ENCODE assay signal across 32 mouse cellular contexts in the genomic region with DNA sequence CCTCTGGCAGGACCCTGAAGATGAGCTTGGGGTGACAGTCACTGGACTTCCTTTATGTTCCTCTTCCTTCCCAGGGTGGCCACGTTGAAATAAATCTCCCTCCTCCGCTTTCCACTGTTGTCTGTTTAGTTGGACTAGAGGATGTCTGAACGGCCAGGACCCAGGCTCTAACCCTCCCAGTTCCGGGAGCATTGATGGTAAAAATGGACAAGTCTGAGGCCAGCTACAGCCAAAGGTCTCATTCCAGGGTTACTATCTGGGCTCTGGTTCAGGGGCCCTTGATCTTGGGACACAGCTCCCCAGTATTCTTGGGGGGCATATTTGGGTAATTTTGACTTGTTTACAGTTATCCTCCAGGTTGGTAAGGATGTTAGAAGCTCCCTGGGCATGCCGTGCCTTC. TPM values are rescaled to one million over a fixed set of nuclear protein-coding genes. Genes with fewer than 3 reads are reported as not detected.
DNase-seq lines count a peak whose midpoint lies in the region; ATAC-seq and TF ChIP-seq lines count a peak whose summit lies in the region.
"Had no signal": no experiment of that assay in that cellular context is flagged by ENCODE, and none has a peak within 500 bp of the region (broad histone marks: within the 10 kb centered on the region; RNA-seq: fewer than 3 reads in every experiment).

No protein-coding gene starts in this region.

- H3K4me3 ChIP-seq in forebrain, embryonic 11.5 days (ENCODE audit: low read depth, low read length) = no peak overlapping the region
- no peak overlapping the region for H3K4me3 ChIP-seq in forebrain, embryonic 15.5 days
- no peak overlapping the region for H3K4me3 ChIP-seq in heart, embryonic 13.5 days
- no peak overlapping the region for H3K4me3 ChIP-seq in heart, embryonic 11.5 days (ENCODE audit: low read depth, low read length)
- no peak overlapping the region for H3K4me3 ChIP-seq in midbrain, embryonic 10.5 days
- no peak overlapping the region for H3K4me3 ChIP-seq in midbrain, postnatal 0 days (ENCODE audit: low read depth, low read length)
- H3K4me3 ChIP-seq: gastrocnemius, adult 2 months; hindbrain, embryonic 15.5 days; kidney, embryonic 15.5 days; limb, embryonic 13.5 days; lung, embryonic 15.5 days; midbrain, embryonic 12.5 days had no signal

- H3K9me3 ChIP-seq in forebrain, embryonic 11.5 days (ENCODE audit: control insufficient read depth, low read length) = no peaks in the 10 kb centered on the region
- H3K9me3 ChIP-seq in forebrain, embryonic 15.5 days = no peaks in the 10 kb centered on the region
- H3K9me3 ChIP-seq in heart, embryonic 13.5 days = no peaks in the 10 kb centered on the region
- no peaks in the 10 kb centered on the region for H3K9me3 ChIP-seq in heart, embryonic 11.5 days (replicated peaks; ENCODE audit: control insufficient read depth, low read length)
- H3K9me3 ChIP-seq in midbrain, embryonic 10.5 days (replicated peaks) = no peaks in the 10 kb centered on the region; the same call in 1 of the 2 replicates
- H3K9me3 ChIP-seq in midbrain, postnatal 0 days (ENCODE audit: low read length) = no peaks in the 10 kb centered on the region
- H3K9me3 ChIP-seq: hindbrain, embryonic 15.5 days; kidney, embryonic 15.5 days; limb, embryonic 13.5 days; lung, embryonic 15.5 days; midbrain, embryonic 12.5 days had no signal

- ATAC-seq in forebrain, embryonic 11.5 days (replicated peaks; ENCODE audit: low FRiP score) = no peak
- ATAC-seq in forebrain, embryonic 15.5 days (replicated peaks) = no peak
- no peak for ATAC-seq in heart, embryonic 13.5 days (ENCODE audit: extremely low read depth, insufficient number of reproducible peaks, low FRiP score, low TSS enrichment)
- ATAC-seq in heart, embryonic 11.5 days (replicated peaks; ENCODE audit: insufficient number of reproducible peaks, low FRiP score, low TSS enrichment) = no peak
- no peak for ATAC-seq in midbrain, postnatal 0 days (ENCODE audit: low FRiP score)
- ATAC-seq: Patski had no signal

- 0 out of 2 replicates have a peak overlapping the region, but pooled peaks have one; percentile 4 for H3K27ac ChIP-seq in forebrain, embryonic 11.5 days (ENCODE audit: low read depth, low read length)
- H3K27ac ChIP-seq in forebrain, embryonic 15.5 days (replicated peaks) = no peak overlapping the region
- H3K27ac ChIP-seq in heart, embryonic 13.5 days (replicated peaks) = peak overlapping the region; percentile 98; the same call in 1 of the 2 replicates
- no peak overlapping the region for H3K27ac ChIP-seq in heart, embryonic 11.5 days (ENCODE audit: low read depth, low read length)
- H3K27ac ChIP-seq in midbrain, embryonic 10.5 days (replicated peaks) = peak overlapping the region; percentile 100
- H3K27ac ChIP-seq in midbrain, postnatal 0 days (ENCODE audit: low read depth, low read length) = no peak overlapping the region
- H3K27ac ChIP-seq: gastrocnemius, adult 2 months had no signal

- no peaks in the 10 kb centered on the region for H3K27me3 ChIP-seq in forebrain, embryonic 11.5 days (ENCODE audit: control insufficient read depth, insufficient read depth, low read length)
- H3K27me3 ChIP-seq in forebrain, embryonic 15.5 days = no peaks in the 10 kb centered on the region
- H3K27me3 ChIP-seq in heart, embryonic 13.5 days (replicated peaks) = no peaks in the 10 kb centered on the region
- H3K27me3 ChIP-seq in heart, embryonic 11.5 days (ENCODE audit: control insufficient read depth, insufficient read depth, low read length) = no peaks in the 10 kb centered on the region
- H3K27me3 ChIP-seq in midbrain, embryonic 10.5 days (ENCODE audit: low read depth, poor library complexity, severe bottlenecking) = no peaks in the 10 kb centered on the region
- H3K27me3 ChIP-seq in midbrain, postnatal 0 days (ENCODE audit: insufficient read depth, low read length) = no peaks in the 10 kb centered on the region
- H3K27me3 ChIP-seq: hindbrain, embryonic 15.5 days; kidney, embryonic 15.5 days; limb, embryonic 13.5 days; lung, embryonic 15.5 days; midbrain, embryonic 12.5 days; Patski had no signal

- DNase-seq in forebrain, embryonic 11.5 days (ENCODE audit: low spot score) = no peak
- no peak for DNase-seq in midbrain, embryonic 10.5 days (ENCODE audit: low spot score)
- DNase-seq in midbrain, postnatal 0 days (ENCODE audit: low spot score) = no peak
- DNase-seq in left cerebral cortex, postnatal 10 days (ENCODE audit: extremely low spot score in 1 of 2, low spot score in 2 of 2) = no peak
- DNase-seq: adrenal gland, postnatal 10 days; cerebellum, adult 8-10 months; gastrocnemius, adult 2 months; gastrocnemius, postnatal 36 days; kidney, adult 18-20 months had no signal

- intact Hi-C loops in left cerebral cortex, postnatal 10 days (cut with DNase I) = no loop called here

- H3K9ac ChIP-seq in forebrain, embryonic 11.5 days (ENCODE audit: low read length) = 0 out of 2 replicates have a peak overlapping the region, but pooled peaks have one; percentile 20
- H3K9ac ChIP-seq in forebrain, embryonic 15.5 days (replicated peaks) = no peak overlapping the region
- 0 out of 2 replicates have a peak overlapping the region, but pooled peaks have one; percentile 45 for H3K9ac ChIP-seq in heart, embryonic 13.5 days
- no peak overlapping the region for H3K9ac ChIP-seq in heart, embryonic 11.5 days (ENCODE audit: low read depth, low read length)
- H3K9ac ChIP-seq in midbrain, postnatal 0 days (replicated peaks; ENCODE audit: low read length, poor library complexity, severe bottlenecking) = no peak overlapping the region
- H3K9ac ChIP-seq: hindbrain, embryonic 15.5 days; kidney, embryonic 15.5 days; limb, embryonic 13.5 days; midbrain, embryonic 12.5 days had no signal

- peaks cover 11% of the 10 kb centered on the region for H3K4me1 ChIP-seq in forebrain, embryonic 11.5 days (replicated peaks; ENCODE audit: control insufficient read depth, insufficient read depth, low read length)
- H3K4me1 ChIP-seq in forebrain, embryonic 15.5 days = peaks cover 26% of the 10 kb centered on the region
- H3K4me1 ChIP-seq in heart, embryonic 13.5 days = peaks cover 35% of the 10 kb centered on the region
- peaks cover 26% of the 10 kb centered on the region for H3K4me1 ChIP-seq in heart, embryonic 11.5 days (ENCODE audit: control insufficient read depth, insufficient read depth, low read length)
- peaks cover 38% of the 10 kb centered on the region for H3K4me1 ChIP-seq in midbrain, embryonic 10.5 days
- H3K4me1 ChIP-seq in midbrain, postnatal 0 days (ENCODE audit: insufficient read depth, low read length) = peaks cover 9% of the 10 kb centered on the region; the same call in 1 of the 2 replicates

- H3K36me3 ChIP-seq in forebrain, embryonic 11.5 days (ENCODE audit: control insufficient read depth, insufficient read depth, low read length) = no peaks in the 10 kb centered on the region; the same call in 1 of the 2 replicates
- 0 out of 2 replicates have a peak, but pooled peaks cover 3% of the 10 kb centered on the region for H3K36me3 ChIP-seq in forebrain, embryonic 15.5 days
- peaks cover 20% of the 10 kb centered on the region for H3K36me3 ChIP-seq in heart, embryonic 13.5 days
- H3K36me3 ChIP-seq in heart, embryonic 11.5 days (ENCODE audit: control insufficient read depth, insufficient read depth, low read length) = peaks cover 7% of the 10 kb centered on the region
- H3K36me3 ChIP-seq in midbrain, embryonic 10.5 days = peaks cover 26% of the 10 kb centered on the region
- H3K36me3 ChIP-seq in midbrain, postnatal 0 days (ENCODE audit: insufficient read depth, low read length) = peaks cover 7% of the 10 kb centered on the region; the same call in 1 of the 2 replicates

- H3K4me2 ChIP-seq in forebrain, embryonic 11.5 days (ENCODE audit: low read depth, low read length, severe bottlenecking) = no peak overlapping the region
- no peak overlapping the region for H3K4me2 ChIP-seq in forebrain, embryonic 15.5 days (replicated peaks)
- H3K4me2 ChIP-seq in heart, embryonic 13.5 days = no peak overlapping the region
- no peak overlapping the region for H3K4me2 ChIP-seq in heart, embryonic 11.5 days
- H3K4me2 ChIP-seq in midbrain, postnatal 0 days (ENCODE audit: low read depth, low read length, poor library complexity, severe bottlenecking) = no peak overlapping the region
- H3K4me2 ChIP-seq: kidney, embryonic 15.5 days had no signal

- no peak for TF ChIP-seq CTCF in midbrain, postnatal 0 days (IDR thresholded peaks at IDR 0.05)

- 76% methylated on average over 5 of the region's 5 CpGs for WGBS in forebrain, embryonic 11.5 days
- 72% methylated on average over 5 of the region's 5 CpGs for WGBS in forebrain, embryonic 15.5 days
- 70% methylated on average over 5 of the region's 5 CpGs for WGBS in heart, embryonic 13.5 days
- 75% methylated on average over 5 of the region's 5 CpGs for WGBS in heart, embryonic 11.5 days (ENCODE audit: insufficient replicate concordance)
- WGBS in midbrain, embryonic 10.5 days = 53% methylated on average over 5 of the region's 5 CpGs
- WGBS in midbrain, postnatal 0 days = 45% methylated on average over 5 of the region's 5 CpGs

RNA-seq across cellular contexts. Expression of gene Mif, which starts 1.5 kb away (rescaled TPM):
- polyA plus RNA-seq in forebrain, embryonic 11.5 days (2014; fragmentation: Nextera tagmentation; extraction: Ambion mirVana) = 2,277 and 2,481 TPM in 2 replicates
- polyA plus RNA-seq in forebrain, embryonic 15.5 days (2015; fragmentation: Nextera tagmentation; extraction: Ambion mirVana) = 1,708 and 1,857 TPM in 2 replicates
- polyA plus RNA-seq in heart, embryonic 13.5 days (2015; fragmentation: Nextera tagmentation; extraction: Ambion mirVana) = 2,411 and 2,681 TPM in 2 replicates
- 2,705 and 2,898 TPM in 2 replicates for polyA plus RNA-seq in heart, embryonic 11.5 days (2014; fragmentation: Nextera tagmentation; extraction: Ambion mirVana)
- 2,515 and 3,289 TPM in 2 replicates for polyA plus RNA-seq in midbrain, embryonic 10.5 days (2016; fragmentation: Nextera tagmentation; extraction: Ambion mirVana)
- total RNA-seq in midbrain, postnatal 0 days (2014; rRNA removed) = 736 and 976 TPM in 2 replicates
- 1,685 and 1,800 TPM in 2 replicates for polyA plus RNA-seq in midbrain, postnatal 0 days (2015; fragmentation: Nextera tagmentation; extraction: Ambion mirVana)
- total RNA-seq in left cerebral cortex, postnatal 10 days (2021) = 100 to 1,000 TPM; 771 to 828 TPM

RNA-seq across cellular contexts. Expression of gene Gstt2, which starts 24.4 kb away (rescaled TPM):
- polyA plus RNA-seq in forebrain, embryonic 11.5 days (2014; fragmentation: Nextera tagmentation; extraction: Ambion mirVana) = 6.9 and 8.8 TPM in 2 replicates
- polyA plus RNA-seq in forebrain, embryonic 15.5 days (2015; fragmentation: Nextera tagmentation; extraction: Ambion mirVana) = 3.9 and 5.1 TPM in 2 replicates
- polyA plus RNA-seq in heart, embryonic 13.5 days (2015; fragmentation: Nextera tagmentation; extraction: Ambion mirVana) = 9.5 and 13.0 TPM in 2 replicates
- polyA plus RNA-seq in heart, embryonic 11.5 days (2014; fragmentation: Nextera tagmentation; extraction: Ambion mirVana) = 8.7 and 8.8 TPM in 2 replicates
- polyA plus RNA-seq in midbrain, embryonic 10.5 days (2016; fragmentation: Nextera tagmentation; extraction: Ambion mirVana) = 7.6 and 8.3 TPM in 2 replicates
- 2.0 and 5.5 TPM in 2 replicates for total RNA-seq in midbrain, postnatal 0 days (2014; rRNA removed)
- 7.7 and 10.7 TPM in 2 replicates for polyA plus RNA-seq in midbrain, postnatal 0 days (2015; fragmentation: Nextera tagmentation; extraction: Ambion mirVana)
- 1 to 10 TPM; 3.5 to 4.6 TPM for total RNA-seq in left cerebral cortex, postnatal 10 days (2021)

RNA-seq across cellular contexts. Expression of gene Derl3, which starts 31.6 kb away (rescaled TPM):
- 2.3 and 3.4 TPM in 2 replicates for polyA plus RNA-seq in forebrain, embryonic 11.5 days (2014; fragmentation: Nextera tagmentation; extraction: Ambion mirVana)
- 2.9 and 3.5 TPM in 2 replicates for polyA plus RNA-seq in forebrain, embryonic 15.5 days (2015; fragmentation: Nextera tagmentation; extraction: Ambion mirVana)
- polyA plus RNA-seq in heart, embryonic 13.5 days (2015; fragmentation: Nextera tagmentation; extraction: Ambion mirVana) = 2.4 TPM in 2 replicates
- 2.4 and 3.4 TPM in 2 replicates for polyA plus RNA-seq in heart, embryonic 11.5 days (2014; fragmentation: Nextera tagmentation; extraction: Ambion mirVana)
- 1.4 and 1.8 TPM in 2 replicates for polyA plus RNA-seq in midbrain, embryonic 10.5 days (2016; fragmentation: Nextera tagmentation; extraction: Ambion mirVana)
- 0.80 and 1.4 TPM in 2 replicates for total RNA-seq in midbrain, postnatal 0 days (2014; rRNA removed)
- 0.58 and 1.4 TPM in 2 replicates for polyA plus RNA-seq in midbrain, postnatal 0 days (2015; fragmentation: Nextera tagmentation; extraction: Ambion mirVana)
- 1 to 10 TPM; 1.5 to 3.0 TPM for total RNA-seq in left cerebral cortex, postnatal 10 days (2021)
- total RNA-seq: gastrocnemius, postnatal 36 days had no signal

RNA-seq across cellular contexts. Expression of gene Gstt4, which starts 39.2 kb away (rescaled TPM):
- polyA plus RNA-seq in forebrain, embryonic 11.5 days (2014; fragmentation: Nextera tagmentation; extraction: Ambion mirVana) = not detected in 2 replicates
- polyA plus RNA-seq in forebrain, embryonic 15.5 days (2015; fragmentation: Nextera tagmentation; extraction: Ambion mirVana) = not detected in 2 replicates
- polyA plus RNA-seq in heart, embryonic 13.5 days (2015; fragmentation: Nextera tagmentation; extraction: Ambion mirVana) = not detected in 2 replicates
- not detected in 2 replicates for polyA plus RNA-seq in heart, embryonic 11.5 days (2014; fragmentation: Nextera tagmentation; extraction: Ambion mirVana)
- polyA plus RNA-seq in midbrain, embryonic 10.5 days (2016; fragmentation: Nextera tagmentation; extraction: Ambion mirVana) = not detected in 2 replicates
- total RNA-seq in midbrain, postnatal 0 days (2014; rRNA removed) = not detected in 2 replicates
- not detected in 2 replicates for polyA plus RNA-seq in midbrain, postnatal 0 days (2015; fragmentation: Nextera tagmentation; extraction: Ambion mirVana)
- not detected for total RNA-seq in left cerebral cortex, postnatal 10 days (2021)
- total RNA-seq: gastrocnemius, adult 2 months; gastrocnemius, postnatal 36 days; heart, adult 8-10 months; heart, postnatal 10 days; layer of hippocampus, adult 18-20 months; layer of hippocampus, postnatal 10 days; left cerebral cortex, adult 18-20 months; left cerebral cortex, postnatal 25 days; megakaryocyte progenitor cell, adult 5-6 weeks; MEL; monocyte, adult 5-6 weeks had no signal
- polyA plus RNA-seq: embryonic facial prominence, embryonic 11.5 days; hindbrain, embryonic 15.5 days; intestine, embryonic 14.5 days; kidney, embryonic 15.5 days; limb, embryonic 13.5 days; liver, embryonic 11.5 days; liver, embryonic 16.5 days; lung, embryonic 15.5 days; midbrain, embryonic 12.5 days; neural tube, embryonic 14.5 days; Patski had no signal

RNA-seq across cellular contexts. Expression of gene Smarcb1, which starts 59.8 kb away (rescaled TPM):
- polyA plus RNA-seq in forebrain, embryonic 11.5 days (2014; fragmentation: Nextera tagmentation; extraction: Ambion mirVana) = 295 TPM in 2 replicates
- polyA plus RNA-seq in forebrain, embryonic 15.5 days (2015; fragmentation: Nextera tagmentation; extraction: Ambion mirVana) = 330 and 334 TPM in 2 replicates
- 118 and 125 TPM in 2 replicates for polyA plus RNA-seq in heart, embryonic 13.5 days (2015; fragmentation: Nextera tagmentation; extraction: Ambion mirVana)
- polyA plus RNA-seq in heart, embryonic 11.5 days (2014; fragmentation: Nextera tagmentation; extraction: Ambion mirVana) = 131 and 139 TPM in 2 replicates
- 294 and 296 TPM in 2 replicates for polyA plus RNA-seq in midbrain, embryonic 10.5 days (2016; fragmentation: Nextera tagmentation; extraction: Ambion mirVana)
- 145 and 147 TPM in 2 replicates for total RNA-seq in midbrain, postnatal 0 days (2014; rRNA removed)
- polyA plus RNA-seq in midbrain, postnatal 0 days (2015; fragmentation: Nextera tagmentation; extraction: Ambion mirVana) = 205 and 219 TPM in 2 replicates
- 10 to 100 TPM; 92.6 to 100.0 TPM for total RNA-seq in left cerebral cortex, postnatal 10 days (2021)

Comparison
In these comparisons a context has a peak if more than half of its experiments do, and no peak if none do; other contexts are left out.
1. H3K27ac ChIP-seq: peak in forebrain, embryonic 11.5 days (single experiment), heart, embryonic 13.5 days (single experiment) and midbrain, embryonic 10.5 days (single experiment); none in forebrain, embryonic 15.5 days (single experiment), heart, embryonic 11.5 days (single experiment) and midbrain, postnatal 0 days (single experiment).
2. H3K9ac ChIP-seq: peak in forebrain, embryonic 11.5 days (single experiment) and heart, embryonic 13.5 days (single experiment); none in forebrain, embryonic 15.5 days (single experiment), heart, embryonic 11.5 days (single experiment) and midbrain, postnatal 0 days (single experiment).